In the genomic region with DNA sequence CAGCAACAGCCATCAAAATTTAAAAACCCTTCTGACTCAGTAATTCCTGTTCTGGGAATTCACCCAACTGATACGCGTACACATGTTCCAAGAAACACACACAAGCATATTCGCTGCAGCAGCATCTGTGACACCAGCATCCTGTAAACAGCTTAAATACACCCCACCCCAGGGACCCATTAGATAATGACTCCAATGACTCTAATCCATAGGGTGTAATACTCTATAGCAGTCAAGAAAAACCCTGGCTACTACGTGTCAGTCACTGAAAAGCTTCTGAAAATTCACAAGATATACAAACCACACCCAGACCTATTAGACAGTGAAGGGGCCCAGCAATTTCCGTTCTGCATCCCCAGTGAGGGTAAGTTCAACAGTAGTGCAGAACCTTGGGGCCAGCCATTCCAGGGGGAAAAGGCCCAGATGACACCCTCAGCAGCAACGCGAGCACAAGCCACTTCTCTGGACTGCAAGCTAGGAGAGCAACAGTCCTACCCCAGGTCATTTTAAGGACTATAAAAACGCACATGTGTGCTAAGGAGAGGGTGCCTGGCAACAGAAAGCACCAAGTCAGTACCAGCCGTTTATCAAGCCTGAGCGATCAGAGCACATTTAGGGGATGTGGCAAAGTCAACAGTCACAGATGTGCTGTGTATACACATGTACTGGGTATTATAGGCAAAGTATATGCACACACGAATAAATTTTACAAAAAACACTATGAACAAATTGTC, we compare ENCODE assay signal across 12 mouse cellular contexts. TPM values are rescaled to one million over a fixed set of nuclear protein-coding genes. Genes with fewer than 3 reads are reported as not detected.
DNase-seq lines count a peak whose midpoint lies in the region; ATAC-seq lines count a peak whose summit lies in the region.
"Had no signal": no experiment of that assay in that cellular context is flagged by ENCODE, and none has a peak within 500 bp of the region (broad histone marks: within the 10 kb centered on the region; RNA-seq: fewer than 3 reads in every experiment).

No protein-coding gene starts in this region.

- no peaks in the 10 kb centered on the region for H3K9me3 ChIP-seq in heart, embryonic 16.5 days (replicated peaks; ENCODE audit: control insufficient read depth, low read length)
- no peaks in the 10 kb centered on the region for H3K9me3 ChIP-seq in kidney, embryonic 15.5 days (replicated peaks)

- no peak overlapping the region for H3K9ac ChIP-seq in heart, embryonic 16.5 days (ENCODE audit: low read length)
- H3K9ac ChIP-seq in kidney, embryonic 15.5 days = no peak overlapping the region

- H3K4me2 ChIP-seq in heart, embryonic 16.5 days (ENCODE audit: low read depth, low read length) = no peak overlapping the region
- H3K4me2 ChIP-seq in kidney, embryonic 15.5 days = no peak overlapping the region

- no peak overlapping the region for H3K4me3 ChIP-seq in heart, embryonic 16.5 days (ENCODE audit: low read length)
- H3K4me3 ChIP-seq in kidney, embryonic 15.5 days (replicated peaks) = no peak overlapping the region

- no peak for DNase-seq in heart, postnatal 25 days (ENCODE audit: low spot score)
- DNase-seq in CD4-positive helper T cell, adult 2 months (ENCODE audit: low read depth, low spot score) = peak; percentile 57
- DNase-seq in c-Kit-positive CD71-positive TER-119-positive erythroid progenitor cells, embryonic 14.5 days (ENCODE audit: low spot score) = peak; percentile 57
- DNase-seq in MN1 (ENCODE audit: low spot score) = no peak
- no peak for DNase-seq in lung, postnatal 25 days (ENCODE audit: low spot score)
- DNase-seq: cerebellum, postnatal 25 days; kidney, postnatal 25 days; lung, adult 2 months had no signal

- WGBS in heart, embryonic 16.5 days = 57% methylated on average over 11 of the region's 11 CpGs
- WGBS in kidney, embryonic 15.5 days = 52% methylated on average over 11 of the region's 11 CpGs

- H3K36me3 ChIP-seq in heart, embryonic 16.5 days (ENCODE audit: control insufficient read depth, insufficient read depth) = no peaks in the 10 kb centered on the region
- H3K36me3 ChIP-seq in kidney, embryonic 15.5 days = peaks cover 15% of the 10 kb centered on the region; the same call in 1 of the 2 replicates

- H3K27ac ChIP-seq in heart, embryonic 16.5 days (ENCODE audit: low read length) = peak overlapping the region; percentile 40; the same call in 1 of the 2 replicates
- H3K27ac ChIP-seq in kidney, embryonic 15.5 days = no peak overlapping the region

- intact Hi-C loops in heart, postnatal 25 days (cut with DNase I) = no loop called here

- ATAC-seq in heart, embryonic 16.5 days (replicated peaks; ENCODE audit: extremely low read depth, insufficient read depth, low FRiP score) = no peak
- ATAC-seq in megakaryocyte-erythroid progenitor cell, adult 5-6 weeks (replicated peaks; ENCODE audit: low FRiP score, low TSS enrichment, poor library complexity, severe bottlenecking) = peak; percentile 71
- ATAC-seq in kidney, embryonic 15.5 days (replicated peaks; ENCODE audit: low FRiP score) = no peak

- H3K27me3 ChIP-seq in heart, embryonic 16.5 days (ENCODE audit: control insufficient read depth, insufficient read depth, low read length) = no peaks in the 10 kb centered on the region
- H3K27me3 ChIP-seq in kidney, embryonic 15.5 days = no peaks in the 10 kb centered on the region

- H3K4me1 ChIP-seq in heart, embryonic 16.5 days (ENCODE audit: control insufficient read depth, insufficient read depth, low read length) = peaks cover 21% of the 10 kb centered on the region
- peaks cover 32% of the 10 kb centered on the region for H3K4me1 ChIP-seq in kidney, embryonic 15.5 days

RNA-seq across cellular contexts. Expression of a gene that starts 15.5 kb away (rescaled TPM):
- polyA plus RNA-seq in heart, embryonic 16.5 days (2015; fragmentation: Nextera tagmentation; extraction: Ambion mirVana) = 0.25 and 0.39 TPM in 2 replicates
- under 1 TPM in 1 of 2 experiments, not detected in 1; 0.17 TPM for total RNA-seq in heart, postnatal 25 days (2021)
- 2.9 TPM in 1 of 2 replicates, not detected in the other for total RNA-seq in megakaryocyte-erythroid progenitor cell, adult 5-6 weeks (2014; fragmentation: Nextera tagmentation)
- total RNA-seq in megakaryocyte-erythroid progenitor cell, adult 5-6 weeks (2017) = 0.47 TPM in 1 of 2 replicates, not detected in the other
- 0.40 and 0.59 TPM in 2 replicates for polyA plus RNA-seq in kidney, embryonic 15.5 days (2015; fragmentation: Nextera tagmentation; extraction: Ambion mirVana)

RNA-seq across cellular contexts. Expression of a gene that starts 15.8 kb away (rescaled TPM):
- polyA plus RNA-seq in heart, embryonic 16.5 days (2015; fragmentation: Nextera tagmentation; extraction: Ambion mirVana) = 35.9 and 38.8 TPM in 2 replicates
- total RNA-seq in heart, postnatal 25 days (2021) = 10 to 100 TPM; 59.3 to 59.6 TPM
- 27.6 and 35.1 TPM in 2 replicates for total RNA-seq in megakaryocyte-erythroid progenitor cell, adult 5-6 weeks (2014; fragmentation: Nextera tagmentation)
- 34.6 and 39.0 TPM in 2 replicates for total RNA-seq in megakaryocyte-erythroid progenitor cell, adult 5-6 weeks (2017)
- 36.8 and 37.7 TPM in 2 replicates for polyA plus RNA-seq in kidney, embryonic 15.5 days (2015; fragmentation: Nextera tagmentation; extraction: Ambion mirVana)

RNA-seq across cellular contexts. Expression of a gene that starts 45.6 kb away (rescaled TPM):
- 0.02 and 0.34 TPM in 2 replicates for polyA plus RNA-seq in heart, embryonic 16.5 days (2015; fragmentation: Nextera tagmentation; extraction: Ambion mirVana)
- not detected for total RNA-seq in heart, postnatal 25 days (2021)
- 0.22 TPM in 1 of 2 replicates, not detected in the other for total RNA-seq in megakaryocyte-erythroid progenitor cell, adult 5-6 weeks (2014; fragmentation: Nextera tagmentation)
- total RNA-seq in megakaryocyte-erythroid progenitor cell, adult 5-6 weeks (2017) = not detected in 2 replicates
- polyA plus RNA-seq in kidney, embryonic 15.5 days (2015; fragmentation: Nextera tagmentation; extraction: Ambion mirVana) = 0.06 TPM in 1 of 2 replicates, not detected in the other
- total RNA-seq: MEL had no signal

Comparison
In these comparisons a context has a peak if more than half of its experiments do, and no peak if none do; other contexts are left out.
1. DNase-seq: peak in CD4-positive helper T cell, adult 2 months (single experiment) and c-Kit-positive CD71-positive TER-119-positive erythroid progenitor cells, embryonic 14.5 days (single experiment); none in heart, postnatal 25 days (single experiment), MN1 (single experiment) and lung, postnatal 25 days (single experiment).